Mouse (Mus musculus): ENCODE results near the gene Ddx54.

Ddx54 gene

DNA sequence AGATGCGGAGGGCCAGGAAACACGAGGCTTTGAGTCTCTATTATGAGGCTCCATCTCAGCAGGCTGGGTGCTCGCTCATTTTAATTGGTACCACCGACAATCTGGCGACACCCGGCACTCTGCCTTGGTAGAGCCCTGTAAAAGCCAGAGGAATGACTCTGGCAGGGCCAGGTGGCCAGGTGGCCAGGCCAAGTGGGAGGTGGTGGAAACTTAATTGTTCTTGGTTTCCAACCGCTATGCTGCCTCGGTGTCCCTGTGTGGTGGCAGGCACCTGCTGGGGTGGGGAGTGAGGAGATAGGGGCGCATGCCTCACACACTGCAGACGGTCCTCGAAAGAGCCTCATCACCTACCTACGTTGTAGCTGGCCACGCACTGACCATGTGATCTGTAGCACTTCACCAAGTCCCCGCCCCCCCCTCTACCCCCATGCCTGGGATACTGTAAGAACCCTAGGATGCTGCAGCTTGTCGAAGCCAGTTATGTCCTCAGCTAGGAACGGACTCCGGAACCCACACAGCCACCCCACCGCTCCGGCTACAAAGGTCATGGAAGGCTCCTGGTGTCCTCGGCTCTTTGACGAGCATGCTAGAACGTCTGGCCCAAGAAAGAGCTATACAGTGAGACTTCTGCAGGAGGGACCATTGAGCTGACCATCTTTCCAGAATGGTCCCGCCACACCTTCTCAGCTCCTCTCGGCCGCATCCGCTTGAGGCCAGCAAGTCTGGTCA is 32.5 kb upstream of the Ddx54 start:
- no peak for DNase-seq (ENCODE audit: low read depth, low spot score)

- DNase-seq (ENCODE audit: low read depth, low spot score), result no peak
These were observed 30.5 kb upstream of the Ddx54 start for GRCm38 (mm10) chr5:120582002-120582401.

DNA sequence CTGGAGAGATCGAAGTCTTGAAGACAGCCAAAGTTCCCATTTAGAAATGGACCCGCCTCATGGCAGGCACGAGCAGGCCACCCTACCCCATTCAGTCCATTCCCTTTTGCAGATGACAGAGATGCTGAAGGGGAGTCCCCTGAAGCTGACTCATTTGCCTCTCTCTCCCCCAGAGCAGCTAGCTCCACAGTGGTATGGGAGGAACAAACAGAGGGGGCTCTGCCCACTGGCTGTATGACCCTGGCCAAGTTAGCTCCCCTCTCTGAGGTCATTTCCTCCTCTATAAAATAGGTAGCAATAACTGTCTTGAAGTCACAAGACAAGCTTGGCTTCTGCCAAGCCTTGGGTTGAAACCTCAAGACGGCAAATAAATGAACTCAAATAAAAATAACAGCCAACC is 29.0 kb upstream of the Ddx54 start:
- DNase-seq (ENCODE audit: low read depth, low spot score), result no peak

- no peak for DNase-seq (ENCODE audit: low read depth, low spot score)
These were observed 27.6 kb upstream of the Ddx54 start for GRCm38 (mm10) chr5:120584968-120585367.

- DNase-seq (ENCODE audit: low read depth, low spot score), result no peak
These were observed 25.6 kb upstream of the Ddx54 start for GRCm38 (mm10) chr5:120586741-120587615.

DNA sequence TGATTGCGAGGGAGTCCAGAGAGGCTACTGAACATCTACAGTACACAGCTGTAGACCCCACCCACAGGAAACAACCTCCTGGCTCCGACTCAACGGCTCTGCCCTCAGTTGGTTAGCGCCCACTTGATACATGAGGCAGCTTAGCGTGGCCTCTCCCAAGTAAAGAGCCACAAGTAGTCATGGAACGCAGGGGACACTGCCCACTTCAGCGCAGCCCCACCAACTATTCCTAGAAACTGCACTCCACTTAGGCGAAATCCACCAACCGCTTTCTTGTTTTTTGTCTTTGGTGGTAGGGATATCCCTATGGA is 25.0 kb upstream of the Ddx54 start:
- DNase-seq (ENCODE audit: low read depth, low spot score), result no peak

- no peak for DNase-seq (ENCODE audit: low read depth, low spot score)
These were observed 24.5 kb upstream of the Ddx54 start for GRCm38 (mm10) chr5:120587940-120588568.

- peak; percentile 99 for DNase-seq (ENCODE audit: low read depth, low spot score)
These were observed 23.9 kb upstream of the Ddx54 start, which contains the start of the genes Tpcn1 and Iqcd for GRCm38 (mm10) chr5:120588569-120589094. Tpcn1 (minus strand) TSS chr5:120588673. Iqcd (plus strand) TSS chr5:120589016.

DNA sequence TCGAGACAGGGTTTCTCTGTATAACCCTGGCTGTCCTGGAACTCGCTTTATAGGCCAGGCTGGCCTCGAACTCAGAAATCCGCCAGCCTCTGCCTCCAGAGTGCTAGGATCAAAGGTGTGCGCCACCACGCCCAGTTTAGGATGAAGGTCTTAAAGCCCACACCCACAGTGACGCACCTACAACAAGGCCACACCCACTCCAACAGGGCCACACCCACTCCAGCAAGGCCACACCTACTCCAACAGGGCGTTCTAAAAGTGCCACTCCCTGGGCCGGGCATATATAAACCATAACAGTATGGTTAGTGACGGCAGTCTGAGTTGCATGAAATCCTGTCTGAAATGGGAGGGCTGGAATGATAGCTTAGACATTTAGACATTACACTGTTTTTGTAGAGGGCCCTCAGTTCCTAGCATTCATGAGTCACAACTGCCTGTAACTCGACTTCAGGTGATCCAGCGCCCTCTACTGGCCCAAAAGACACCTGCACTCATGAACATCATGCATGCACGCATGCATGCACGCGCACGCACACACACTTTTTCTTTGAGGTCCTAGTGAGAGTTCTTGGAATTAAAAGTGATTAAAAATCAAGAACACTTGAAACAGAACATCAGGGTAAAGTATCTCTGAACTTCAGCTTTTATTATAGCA is 22.1 kb upstream of the Ddx54 start:
- DNase-seq (ENCODE audit: low read depth, low spot score), result no peak

DNA sequence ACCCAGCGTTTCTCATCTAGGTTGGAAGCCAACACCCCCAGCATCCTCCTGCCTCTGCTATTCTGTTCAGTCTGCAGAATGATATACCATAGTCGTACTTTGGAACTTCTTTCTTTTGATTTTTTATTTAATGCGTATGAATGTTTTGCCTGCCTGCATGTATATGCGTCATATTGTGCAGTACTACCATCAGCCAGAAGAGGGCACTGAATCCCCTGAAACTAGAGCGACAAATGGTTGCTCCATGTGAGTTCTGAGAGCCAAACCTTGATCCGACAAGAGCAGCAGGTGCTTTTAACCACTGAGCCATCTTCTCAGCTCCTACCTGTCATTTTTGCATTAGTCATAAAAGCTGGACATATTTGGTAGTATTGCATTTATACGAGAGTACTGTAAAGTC is 20.4 kb upstream of the Ddx54 start:
- no peak for DNase-seq (ENCODE audit: low read depth, low spot score)

GRCm38 (mm10) chr5:120594485-120594884 is 18.1 kb upstream of the Ddx54 start:
- DNase-seq (ENCODE audit: low read depth, low spot score), result no peak

DNA sequence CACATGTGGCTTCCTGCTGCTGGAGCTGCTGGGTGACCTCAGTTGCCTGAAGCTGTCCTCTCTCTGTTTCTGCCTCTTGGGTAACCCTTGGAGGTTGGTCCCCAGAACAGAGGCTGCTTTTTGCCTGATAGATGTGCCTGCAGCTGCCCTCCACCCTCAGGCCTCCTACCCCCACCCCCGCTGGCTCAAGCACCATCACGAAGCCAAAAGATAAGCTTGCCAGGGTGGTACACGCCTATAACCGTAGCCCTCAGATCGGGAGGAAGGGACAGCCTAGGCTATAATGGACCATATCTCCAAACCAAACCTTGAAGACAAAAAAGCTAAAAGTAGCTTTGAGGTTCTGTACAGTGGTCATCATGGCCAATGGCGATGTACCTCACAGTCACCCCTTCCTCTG is 12.9 kb upstream of the Ddx54 start:
- no peak for DNase-seq (ENCODE audit: low read depth, low spot score)

DNA sequence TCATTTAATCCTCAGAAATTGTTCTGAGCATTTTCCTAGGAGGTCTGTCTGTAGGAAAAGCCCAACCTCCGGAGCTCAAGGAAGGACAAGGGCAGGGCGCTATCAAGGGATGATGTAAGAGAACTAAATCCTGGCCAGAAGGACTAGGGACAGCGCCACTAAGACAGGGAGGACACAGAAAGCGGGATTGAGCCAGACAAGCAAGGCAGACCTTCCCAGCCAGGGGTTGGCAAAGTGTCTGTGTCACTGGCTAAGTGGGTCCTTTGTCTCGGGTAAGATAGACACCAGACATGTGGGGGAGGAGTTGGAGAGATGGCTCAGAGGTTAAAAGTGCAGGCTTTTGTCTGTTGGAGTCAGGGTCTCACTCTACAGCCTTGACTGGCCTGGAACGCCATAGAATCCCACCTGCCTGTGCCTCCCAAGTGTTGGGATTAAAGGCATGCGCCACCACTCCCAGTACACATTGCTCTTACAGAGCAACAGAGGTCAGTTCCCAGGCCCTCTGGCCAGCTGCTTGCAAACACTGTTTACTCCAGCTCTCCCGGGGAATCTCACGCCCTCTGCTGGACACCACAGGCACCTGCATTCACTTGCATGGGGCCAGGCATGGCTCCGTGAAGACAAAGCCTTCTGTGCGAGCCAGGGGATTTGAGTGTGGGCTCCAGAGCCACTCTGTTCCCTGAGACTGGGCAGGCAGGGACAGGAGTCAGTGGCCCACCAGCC is 11.4 kb upstream of the Ddx54 start:
- DNase-seq (ENCODE audit: low read depth, low spot score), result no peak

DNA sequence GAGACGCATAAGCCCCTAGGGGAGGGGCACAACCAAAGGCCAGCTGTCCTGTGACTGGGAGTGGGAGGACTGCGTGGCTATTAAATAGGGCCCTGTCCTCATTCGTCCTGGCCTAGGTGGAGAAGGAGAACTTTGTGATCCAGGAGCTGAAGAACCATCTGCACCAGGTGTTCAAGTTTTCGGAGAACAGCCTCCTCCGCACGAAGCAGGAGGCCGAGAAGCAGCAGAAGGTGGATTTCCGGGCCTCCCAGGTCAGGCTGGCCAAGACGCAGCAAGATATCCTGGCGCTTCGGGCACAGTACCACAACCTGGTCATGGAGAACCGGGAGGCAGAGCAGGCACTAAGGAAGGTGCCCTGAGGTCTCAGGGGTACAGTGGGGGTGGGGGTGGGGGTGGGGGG is 10.3 kb upstream of the Ddx54 start:
- no peak for DNase-seq (ENCODE audit: low read depth, low spot score)

DNA sequence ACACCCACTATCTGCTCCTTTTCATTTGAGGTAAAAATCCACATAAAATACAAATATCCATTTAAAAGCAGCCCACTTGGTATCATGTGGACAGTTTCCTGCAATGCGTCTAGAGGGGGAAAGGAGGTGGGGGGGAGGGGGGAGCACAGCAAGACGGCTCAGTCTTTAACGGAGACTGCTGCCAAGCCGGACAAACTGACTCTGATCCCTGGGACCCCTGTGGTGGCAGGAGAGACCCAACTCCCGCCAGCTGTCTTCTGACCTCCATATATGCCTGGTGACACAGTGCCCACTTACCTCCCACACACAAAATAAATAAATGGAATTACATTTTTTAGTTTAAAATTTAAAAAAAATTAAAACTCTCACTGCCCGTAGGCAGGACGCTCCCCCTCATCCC is 9.0 kb upstream of the Ddx54 start:
- no peak for DNase-seq (ENCODE audit: low read depth, low spot score)

GRCm38 (mm10) chr5:120604839-120605238 is 7.7 kb upstream of the Ddx54 start:
- peak; percentile 62 for DNase-seq (ENCODE audit: low read depth, low spot score)

DNA sequence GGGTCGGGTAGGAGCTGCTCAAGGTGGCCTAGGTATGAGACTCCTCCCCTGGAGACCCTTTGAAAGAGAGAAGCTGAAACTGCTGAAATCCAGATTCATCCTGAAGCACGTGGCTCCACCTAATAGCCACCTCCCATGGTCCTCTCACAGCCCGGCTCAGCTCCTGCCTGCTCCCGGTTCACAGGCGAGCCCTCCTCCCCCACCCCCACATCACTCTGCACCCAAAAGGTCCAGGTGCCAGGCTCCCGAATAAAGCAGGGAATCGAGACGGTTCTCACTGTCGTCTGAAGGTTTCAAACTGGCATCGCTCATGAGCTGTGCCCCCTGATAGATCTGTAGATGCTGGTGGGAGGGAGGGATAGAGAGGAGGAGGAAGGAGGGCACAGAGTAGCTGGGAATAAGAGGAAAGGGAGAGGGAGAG is 7.3 kb upstream of the Ddx54 start:
- DNase-seq (ENCODE audit: low read depth, low spot score), result no peak

GRCm38 (mm10) chr5:120605688-120606087 is 6.9 kb upstream of the Ddx54 start:
- DNase-seq (ENCODE audit: low read depth, low spot score), result peak; percentile 83

DNA sequence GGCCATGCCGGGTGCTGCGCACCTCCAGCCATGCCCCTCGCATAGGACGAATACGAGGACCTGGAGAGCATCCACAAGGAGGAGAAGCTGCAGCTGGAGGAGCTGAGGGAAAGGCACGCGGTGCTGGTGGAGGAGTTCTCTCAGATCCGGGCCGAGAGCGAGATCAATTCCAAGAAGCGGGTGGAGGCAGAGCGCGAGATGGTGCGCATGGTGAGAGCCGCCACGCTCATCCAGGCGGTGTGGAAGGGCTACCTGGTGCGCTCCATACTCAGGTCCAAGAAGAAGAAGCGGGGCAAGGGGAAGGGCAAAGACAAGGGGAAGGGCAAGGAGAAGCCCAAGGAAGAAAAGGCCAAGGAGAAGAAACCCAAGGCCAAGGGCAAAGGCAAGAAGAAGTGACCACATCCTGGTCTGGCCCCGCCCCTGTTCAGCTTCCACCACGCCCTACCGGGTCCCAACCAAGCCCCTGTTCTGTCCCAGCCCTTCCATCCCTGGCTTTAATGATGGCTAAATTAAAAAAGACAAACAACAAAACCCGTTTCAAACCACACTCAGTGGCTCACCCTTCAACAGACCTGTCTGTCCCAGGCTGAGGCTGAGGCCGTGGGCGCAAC is 5.8 kb upstream of the Ddx54 start:
- DNase-seq (ENCODE audit: low read depth, low spot score), result no peak

- no peak for DNase-seq (ENCODE audit: low read depth, low spot score)
These were observed 5.2 kb upstream of the Ddx54 start for GRCm38 (mm10) chr5:120607335-120607734.
